Mouse (Mus musculus) hindbrain, embryonic 10.5 days (tissue): Measurements from ENCODE around the gene Slc25a12. TPM values are rescaled to one million over a fixed set of nuclear protein-coding genes. Genes with fewer than 3 reads are reported as not detected.

Experiments used
- DNase-seq: peaks from one replicate; pipeline ENCODE4 v3.0.0-alpha.2; 2017; ENCODE audit warnings: low spot score
- H3K27ac ChIP-seq: fragments of 300-500 bp; sonication (generic); 2 replicates; pipeline ENCODE4 v1.5.1; 2016; ENCODE audit warnings: mild to moderate bottlenecking, moderate library complexity
- H3K27me3 ChIP-seq: fragments of 300-500 bp; sonication (generic); 2 replicates; pipeline ENCODE4 v1.6.1; 2016; ENCODE audit warnings: mild to moderate bottlenecking; ENCODE audit not compliant: poor library complexity, insufficient read depth, severe bottlenecking
- H3K36me3 ChIP-seq: fragments of 300-500 bp; sonication (generic); 2 replicates; pipeline ENCODE4 v1.6.1; 2016; ENCODE audit warnings: mild to moderate bottlenecking, moderate library complexity
- H3K4me1 ChIP-seq: fragments of 300-500 bp; sonication (generic); replicated peaks from 2 replicates; pipeline ENCODE4 v1.6.1; 2016; ENCODE audit warnings: mild to moderate bottlenecking
- H3K4me3 ChIP-seq: fragments of 300-500 bp; sonication (generic); 2 replicates; pipeline ENCODE4 v1.5.1; 2016; ENCODE audit warnings: mild to moderate bottlenecking, moderate library complexity
- H3K9me3 ChIP-seq: fragments of 300-500 bp; sonication (generic); 2 replicates; pipeline ENCODE4 v1.6.1; 2016; ENCODE audit warnings: mild to moderate bottlenecking, moderate library complexity
- WGBS: fragments of 180-500 bp; shearing (Covaris S2); methylation state at CpG from one replicate; pipeline ENCODE4 v1.1.7; 2016; 5-methylcytosine and 5-hydroxymethylcytosine counted together
- polyA plus RNA-seq: library from polyadenylated mRNA; unstranded; fragments of >200 nt; fragmentation: Nextera tagmentation; extraction: Ambion mirVana; gene quantifications from 2 replicates; pipeline ENCODE4 v1.2.1, GENCODE M21; 2016

Gene Slc25a12
- polyA plus RNA-seq, 1 experiment from 2014 or later, result 36.4 TPM

- WGBS, result 45% methylated on average over 7 of the region's 7 CpGs
- no peak for DNase-seq
- no peak overlapping the region for H3K27ac ChIP-seq
These were observed 73.1 kb downstream of the Slc25a12 start for GRCm38 (mm10) chr2:71294489-71294888.

DNA sequence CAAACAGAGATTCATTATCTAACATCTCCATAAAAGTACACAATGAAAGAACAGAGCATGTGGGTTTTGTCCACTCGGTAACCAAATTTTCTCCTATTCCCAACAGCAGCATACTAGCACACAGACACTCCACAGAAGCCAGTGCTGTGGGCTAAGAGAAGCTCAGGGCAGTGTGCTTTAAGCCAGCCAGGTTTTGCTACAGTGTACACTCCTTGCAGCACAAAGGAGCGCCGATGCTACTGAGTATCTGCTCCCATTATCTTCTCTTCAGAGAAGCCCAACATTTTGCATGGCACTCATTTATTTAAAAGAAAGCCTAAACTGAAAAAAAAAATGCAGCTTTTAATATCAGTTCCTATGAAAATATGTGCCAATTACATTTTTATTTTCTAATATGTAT lies 73.6 kb downstream of the Slc25a12 start:
- no peak for DNase-seq
- 74% methylated on average over 3 of the region's 3 CpGs for WGBS

More at GRCm38 (mm10) chr2:71294489-71294888, 73.1 kb downstream of the Slc25a12 start:
- Histone ChIP-seq H3K4me3 (no peak overlapping the region), H3K4me1 (peaks cover 29% of the 10 kb centered on the region), H3K36me3 (0 out of 2 replicates have a peak, but pooled peaks cover 2% of the 10 kb centered on the region), H3K27me3 (no peaks in the 10 kb centered on the region), H3K9me3 (no peaks in the 10 kb centered on the region)

DNA sequence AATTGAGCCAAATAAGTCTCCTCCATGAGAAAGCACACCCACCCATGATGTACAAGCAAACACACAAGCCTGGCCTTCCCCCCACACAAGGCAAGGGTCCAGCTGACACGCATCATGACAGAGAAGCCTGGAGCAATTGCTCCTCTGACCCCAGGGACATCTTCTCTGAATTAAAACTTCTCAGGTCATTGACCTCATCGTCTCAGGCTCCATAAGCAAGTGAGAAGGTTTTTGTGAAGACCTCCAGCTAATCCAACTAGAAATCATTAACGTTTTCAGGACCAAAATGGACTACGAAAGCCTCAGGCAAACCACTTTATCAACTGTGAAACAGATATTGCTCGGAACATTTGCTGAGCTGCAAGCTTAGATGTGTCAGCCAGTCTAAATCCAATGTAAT lies 76.0 kb downstream of the Slc25a12 start:
- Histone ChIP-seq H3K36me3 (0 out of 2 replicates have a peak, but pooled peaks cover 2% of the 10 kb centered on the region), H3K27me3 (no peaks in the 10 kb centered on the region), H3K27ac (no peak overlapping the region), H3K4me3 (no peak overlapping the region), H3K9me3 (no peaks in the 10 kb centered on the region), H3K4me1 (peaks cover 26% of the 10 kb centered on the region)
- DNase-seq, result no peak
- 40% methylated on average over 5 of the region's 5 CpGs for WGBS

More for the DNA sequence above, 73.6 kb downstream of the Slc25a12 start:
- 0 out of 2 replicates have a peak, but pooled peaks cover 2% of the 10 kb centered on the region for H3K36me3 ChIP-seq
- no peaks in the 10 kb centered on the region for H3K27me3 ChIP-seq
- no peaks in the 10 kb centered on the region for H3K9me3 ChIP-seq
- H3K4me1 ChIP-seq, result peaks cover 29% of the 10 kb centered on the region
- no peak overlapping the region for H3K4me3 ChIP-seq
- H3K27ac ChIP-seq, result no peak overlapping the region

GRCm38 (mm10) chr2:71290107-71290775 lies 77.3 kb downstream of the Slc25a12 start:
- 61% methylated on average over 6 of the region's 6 CpGs for WGBS
- DNase-seq, result peak; percentile 23
- H3K27me3 ChIP-seq, result no peaks in the 10 kb centered on the region
- peak overlapping the region; percentile 53 for H3K27ac ChIP-seq
- no peak overlapping the region for H3K4me3 ChIP-seq
- H3K36me3 ChIP-seq, result 0 out of 2 replicates have a peak, but pooled peaks cover 6% of the 10 kb centered on the region
- H3K4me1 ChIP-seq, result peaks cover 26% of the 10 kb centered on the region
- no peaks in the 10 kb centered on the region for H3K9me3 ChIP-seq

DNA sequence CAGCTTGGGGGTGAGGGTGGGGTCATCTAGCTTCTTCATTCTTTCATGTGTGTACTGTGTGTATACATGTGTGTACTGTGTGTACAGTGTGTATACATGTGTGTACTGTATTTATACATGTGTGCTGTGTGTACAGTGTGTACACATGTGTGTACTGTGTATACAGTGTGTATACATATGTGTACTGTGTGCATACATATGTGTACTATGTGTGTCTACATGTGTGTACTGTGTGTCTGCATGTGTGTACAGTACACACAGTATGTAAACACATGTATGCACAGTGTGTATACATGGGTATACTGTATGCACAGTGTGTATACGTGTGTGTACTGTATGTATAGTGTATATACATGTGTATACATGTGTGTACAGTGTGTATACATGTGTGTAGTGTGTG lies 85.6 kb downstream of the Slc25a12 start:
- 75% methylated on average over 1 of the region's 1 CpGs for WGBS

DNA sequence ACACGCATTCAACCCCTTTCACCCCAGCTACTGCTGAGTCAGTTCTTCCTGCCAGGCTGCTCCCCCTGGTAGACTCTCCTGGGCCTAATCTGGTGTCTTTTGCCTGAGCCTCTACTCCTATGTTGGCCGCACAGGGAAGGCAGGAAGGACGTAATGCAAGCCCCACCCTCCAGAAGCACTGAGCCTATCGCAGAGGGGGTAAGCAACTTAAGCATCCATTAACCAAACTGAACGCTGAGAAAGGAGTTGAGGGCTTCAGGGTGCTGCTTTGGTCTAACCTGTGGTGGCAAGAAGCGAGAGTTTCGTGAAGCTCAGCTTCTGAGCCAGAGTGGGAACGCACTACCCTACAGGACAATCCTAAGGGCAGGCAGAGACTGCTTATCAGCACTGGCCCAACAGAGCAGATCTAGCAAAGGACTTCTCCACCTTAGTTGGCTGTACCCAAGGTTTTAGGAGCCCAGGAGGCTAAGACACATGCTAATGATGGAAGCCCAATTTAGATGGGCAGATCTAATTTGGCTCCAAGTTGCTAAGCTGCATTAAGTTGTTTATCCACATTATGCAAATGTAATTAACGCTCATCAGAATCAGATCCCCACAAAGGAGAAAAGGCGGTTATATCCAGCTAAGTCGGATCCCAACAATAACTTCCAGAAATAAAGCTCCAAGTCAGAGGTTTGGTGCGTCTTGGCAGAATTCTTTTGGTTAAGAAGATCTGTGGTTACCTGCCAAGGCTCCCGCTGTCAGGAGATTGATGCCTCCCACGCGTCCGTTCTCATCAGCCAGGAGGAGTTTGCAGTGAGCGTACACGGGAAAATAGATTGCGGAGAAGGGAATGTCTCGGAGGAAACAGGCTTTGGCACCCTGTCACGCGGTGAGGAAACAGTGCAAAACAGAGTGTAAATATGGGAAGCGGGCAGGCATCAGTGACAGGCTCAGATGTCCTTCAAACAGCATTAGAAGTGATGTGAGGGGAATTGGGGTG lies 88.5 kb downstream of the Slc25a12 start:
- H3K9me3 ChIP-seq, result no peaks in the 10 kb centered on the region
- H3K4me3 ChIP-seq, result no peak overlapping the region
- H3K27me3 ChIP-seq, result no peaks in the 10 kb centered on the region
- WGBS, result 85% methylated on average over 23 of the region's 23 CpGs
- peaks cover 32% of the 10 kb centered on the region for H3K36me3 ChIP-seq
- peaks cover 4% of the 10 kb centered on the region for H3K4me1 ChIP-seq
- H3K27ac ChIP-seq, result no peak overlapping the region
- DNase-seq, result no peak

More for the DNA sequence above, 85.6 kb downstream of the Slc25a12 start:
- DNase-seq, result no peak
- Histone ChIP-seq H3K27ac (no peak overlapping the region), H3K27me3 (no peaks in the 10 kb centered on the region), H3K4me1 (peaks cover 4% of the 10 kb centered on the region), H3K4me3 (no peak overlapping the region), H3K36me3 (peaks cover 21% of the 10 kb centered on the region), H3K9me3 (no peaks in the 10 kb centered on the region)

GRCm38 (mm10) chr2:71275734-71276133 lies 91.8 kb downstream of the Slc25a12 start:
- H3K36me3 ChIP-seq, result peaks cover 26% of the 10 kb centered on the region
- 80% methylated on average over 7 of the region's 7 CpGs for WGBS
- H3K27ac ChIP-seq, result no peak overlapping the region
- H3K27me3 ChIP-seq, result no peaks in the 10 kb centered on the region
- no peaks in the 10 kb centered on the region for H3K9me3 ChIP-seq
- H3K4me1 ChIP-seq, result peaks cover 4% of the 10 kb centered on the region
- no peak for DNase-seq
- H3K4me3 ChIP-seq, result no peak overlapping the region

DNA sequence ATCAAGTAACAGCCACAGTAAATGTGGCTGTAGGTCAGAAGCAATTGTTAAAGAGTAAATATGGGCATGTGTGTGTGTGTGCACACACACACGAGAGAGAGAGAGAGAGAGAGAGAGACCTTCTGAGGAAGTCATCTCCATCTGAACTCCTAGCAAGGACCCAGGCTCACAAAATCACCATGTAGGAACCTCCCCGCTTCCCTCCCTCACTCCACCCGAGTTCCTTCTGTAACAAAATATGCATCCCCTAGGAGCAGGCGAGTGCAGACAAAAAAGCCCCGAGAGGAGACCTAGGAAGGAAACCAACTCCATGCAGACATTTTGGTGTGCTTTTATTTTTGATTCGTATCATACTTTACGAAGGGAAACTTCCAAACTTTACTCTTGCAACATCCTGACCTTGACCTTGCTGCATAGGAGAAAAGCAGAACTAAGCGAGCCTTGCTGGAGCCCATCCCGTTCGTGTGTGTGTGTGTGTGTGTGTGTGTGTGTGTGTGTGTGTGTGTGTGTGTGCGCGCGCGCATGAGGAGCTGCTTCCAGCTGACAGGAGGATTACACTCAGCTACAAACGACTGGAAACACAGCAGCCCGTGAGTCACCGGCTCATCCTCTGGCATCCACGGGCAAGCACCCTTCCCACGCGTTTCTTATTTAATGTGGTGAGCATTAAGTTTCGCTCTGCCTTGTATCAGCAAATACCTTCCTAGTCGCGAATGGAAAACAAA lies 93.4 kb downstream of the Slc25a12 start:
- Histone ChIP-seq H3K9me3 (no peaks in the 10 kb centered on the region), H3K4me3 (no peak overlapping the region), H3K36me3 (peaks cover 26% of the 10 kb centered on the region), H3K4me1 (peaks cover 4% of the 10 kb centered on the region), H3K27ac (no peak overlapping the region), H3K27me3 (no peaks in the 10 kb centered on the region)
- 78% methylated on average over 23 of the region's 23 CpGs for WGBS
- no peak for DNase-seq

GRCm38 (mm10) chr2:71270085-71270484 lies 97.5 kb downstream of the Slc25a12 start:
- Histone ChIP-seq H3K36me3 (peaks cover 42% of the 10 kb centered on the region), H3K4me1 (no peaks in the 10 kb centered on the region), H3K27ac (no peak overlapping the region), H3K4me3 (no peak overlapping the region), H3K27me3 (no peaks in the 10 kb centered on the region), H3K9me3 (no peaks in the 10 kb centered on the region)
- no peak for DNase-seq
- WGBS, result 83% methylated on average over 4 of the region's 4 CpGs

DNA sequence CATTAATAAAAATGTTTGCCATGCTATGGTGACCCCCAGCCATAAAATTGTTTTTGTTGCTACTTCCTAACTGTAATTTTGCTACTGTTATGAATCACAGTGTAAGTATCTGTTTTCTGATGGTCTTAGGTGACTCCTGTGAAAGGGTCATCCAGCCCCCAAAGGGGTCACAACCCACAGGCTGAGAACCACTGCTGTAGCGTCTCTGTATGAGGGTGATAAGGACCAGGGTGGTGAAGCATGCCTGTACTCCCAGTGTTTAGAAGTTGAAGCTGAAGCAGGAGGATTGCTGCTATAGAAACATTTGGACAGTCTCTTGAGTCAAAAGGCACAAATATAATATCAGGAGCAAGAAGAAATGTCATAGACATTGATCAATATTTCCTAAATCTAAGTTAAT lies 98.2 kb downstream of the Slc25a12 start:
- Histone ChIP-seq H3K4me3 (no peak overlapping the region), H3K36me3 (peaks cover 46% of the 10 kb centered on the region), H3K4me1 (no peaks in the 10 kb centered on the region), H3K9me3 (no peaks in the 10 kb centered on the region), H3K27me3 (no peaks in the 10 kb centered on the region), H3K27ac (no peak overlapping the region)
- 73% methylated on average over 1 of the region's 1 CpGs for WGBS
- no peak for DNase-seq

- no peak for DNase-seq
- 95% methylated on average over 8 of the region's 8 CpGs for WGBS
- H3K4me1 ChIP-seq, result no peaks in the 10 kb centered on the region
- no peaks in the 10 kb centered on the region for H3K9me3 ChIP-seq
- H3K36me3 ChIP-seq, result peaks cover 52% of the 10 kb centered on the region
- H3K27ac ChIP-seq, result no peak overlapping the region
- no peak overlapping the region for H3K4me3 ChIP-seq
- no peaks in the 10 kb centered on the region for H3K27me3 ChIP-seq
These were observed 98.9 kb downstream of the Slc25a12 start for GRCm38 (mm10) chr2:71268691-71269090.

GRCm38 (mm10) chr2:71264585-71264984 lies 103.0 kb downstream of the Slc25a12 start:
- WGBS, result 93% methylated on average over 20 of the region's 20 CpGs

More at GRCm38 (mm10) chr2:71264585-71264984, 103.0 kb downstream of the Slc25a12 start:
- Histone ChIP-seq H3K27ac (no peak overlapping the region), H3K36me3 (peaks cover 88% of the 10 kb centered on the region), H3K4me1 (no peaks in the 10 kb centered on the region), H3K27me3 (no peaks in the 10 kb centered on the region), H3K9me3 (no peaks in the 10 kb centered on the region), H3K4me3 (no peak overlapping the region)
- no peak for DNase-seq
